Mouse (Mus musculus): Measurements from ENCODE around the gene Ola1.

- TF ChIP-seq RAD21 (IDR thresholded peaks at IDR 0.05; ENCODE audit: low read depth, low read length) (no peak), RCOR1 (conservative IDR thresholded peaks at IDR 0.05; ENCODE audit: low read depth, low read length) (no peak), MAFK (IDR thresholded peaks at IDR 0.05; ENCODE audit: insufficient replicate concordance, low read length) (no peak), POLR2A (IDR thresholded peaks at IDR 0.05; ENCODE audit: low read depth, low read length) (no peak), E2F4 (IDR thresholded peaks at IDR 0.05; ENCODE audit: insufficient replicate concordance, low read depth, low read length) (no peak), MAX (IDR thresholded peaks at IDR 0.05; ENCODE audit: low read length) (no peak), MXI1 (IDR thresholded peaks at IDR 0.05; ENCODE audit: low read depth, low read length) (no peak), EP300 (IDR thresholded peaks at IDR 0.05; ENCODE audit: low read length) (no peak), KAT2A (IDR thresholded peaks at IDR 0.05; ENCODE audit: insufficient replicate concordance, low read length) (no peak), USF2 (conservative IDR thresholded peaks at IDR 0.05; ENCODE audit: low read depth, low read length) (no peak), ZNF384 (IDR thresholded peaks at IDR 0.05; ENCODE audit: low read depth, low read length) (no peak), UBTF (IDR thresholded peaks at IDR 0.05; ENCODE audit: low read depth, low read length) (no peak), CTCF (conservative IDR thresholded peaks at IDR 0.05 in 1 of 2, IDR thresholded peaks at IDR 0.05 in 1 of 2; ENCODE audit: low read depth in 2 of 2, low read length in 2 of 2) (no peak)
Measured at GRCm38 (mm10) chr2:73118781-73119180, 99.9 kb downstream of the Ola1 start.

Measured in CH12.LX (cell line).